Comparison of ENCODE assay signal across 8 mouse cellular contexts in the genomic region with DNA sequence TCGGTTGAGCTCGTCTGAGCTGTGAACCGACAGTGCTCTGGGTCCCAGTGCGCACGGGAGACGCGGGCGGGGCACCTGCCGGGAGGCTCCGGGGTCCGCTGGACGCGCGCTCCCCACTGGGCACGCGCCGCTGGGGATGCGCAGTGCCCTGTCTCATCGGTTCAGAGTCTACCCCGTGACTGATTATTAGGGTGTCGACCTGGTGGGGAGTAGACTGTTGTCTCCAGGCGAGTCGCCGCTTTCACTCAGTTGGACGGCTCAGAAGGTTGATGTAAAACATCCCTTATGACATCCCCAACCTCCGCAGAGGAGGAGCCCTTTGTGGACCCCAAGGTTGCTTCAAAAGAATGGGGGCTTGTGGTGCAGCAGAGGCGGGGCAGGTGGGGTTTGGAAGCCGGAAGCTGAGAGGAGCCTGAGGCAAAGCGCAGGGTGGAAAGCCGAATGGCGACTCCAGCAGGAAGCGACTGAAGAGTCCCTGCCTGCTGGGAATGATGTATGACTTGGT. TPM values are rescaled to one million over a fixed set of nuclear protein-coding genes. Genes with fewer than 3 reads are reported as not detected.
DNase-seq lines count a peak whose midpoint lies in the region; ATAC-seq and TF ChIP-seq lines count a peak whose summit lies in the region.

No protein-coding gene starts in this region.

- DNase-seq in gastrocnemius, postnatal 14 days: peak; percentile 29
- no peak for DNase-seq in gastrocnemius, postnatal 25 days
- DNase-seq in Patski (ENCODE audit: low read depth, low spot score): no peak
- peak; percentile 71 for DNase-seq in kidney, postnatal 10 days
- DNase-seq in lung, postnatal 4 days: peak; percentile 59 to 68
- peak; percentile 44 for DNase-seq in telencephalon, adult 2 months (ENCODE audit: low read depth, low spot score)
- DNase-seq in yolk sac, embryonic 10.5 days (ENCODE audit: low spot score): no peak

- CTCF ChIA-PET in Patski (lab: Charles Lee): no interaction called here

- in situ Hi-C loops in Patski (cut with MboI; ENCODE audit: low pct_unique_long_range_greater_than_20kb): no loop called here

- H3K27me3 ChIP-seq in Patski: no peaks in the 10 kb centered on the region
- H3K27me3 ChIP-seq in forebrain, embryonic 16.5 days (replicated peaks; ENCODE audit: control insufficient read depth, insufficient read depth, low read length): no peaks in the 10 kb centered on the region

- intact Hi-C loops in gastrocnemius, postnatal 14 days (cut with DNase I; ENCODE audit: low total_unique reads): no loop called here

- no peaks in the 10 kb centered on the region for H3K9me3 ChIP-seq in forebrain, embryonic 16.5 days (ENCODE audit: control insufficient read depth, low read length)

- no peaks in the 10 kb centered on the region for H3K36me3 ChIP-seq in forebrain, embryonic 16.5 days (ENCODE audit: control insufficient read depth, insufficient read depth)

- 0% methylated on average over 32 of the region's 32 CpGs for WGBS in forebrain, embryonic 16.5 days

- peak overlapping the region; percentile 92 for H3K27ac ChIP-seq in forebrain, embryonic 16.5 days (ENCODE audit: low read length)

- H3K4me3 ChIP-seq in forebrain, embryonic 16.5 days (replicated peaks; ENCODE audit: low read length): peak overlapping the region; percentile 88

- TF ChIP-seq CTCF in Patski (IDR thresholded peaks at IDR 0.05): no peak

- peak; percentile 9 for ATAC-seq in Patski
- peak; percentile 77 for ATAC-seq in forebrain, embryonic 16.5 days

- H3K9ac ChIP-seq in forebrain, embryonic 16.5 days (replicated peaks; ENCODE audit: low read depth, low read length): peak overlapping the region; percentile 80

- peaks cover 32% of the 10 kb centered on the region for H3K4me1 ChIP-seq in forebrain, embryonic 16.5 days (replicated peaks; ENCODE audit: control insufficient read depth, insufficient read depth, low read length)

- POLR2A ChIA-PET in Patski (lab: Charles Lee): interaction anchor here (1.0 kb wide), 1 partner anchor 9 kb away, joined by 3 read pairs; no protein-coding TSS in a partner anchor

- peak overlapping the region; percentile 69 for H3K4me2 ChIP-seq in forebrain, embryonic 16.5 days (ENCODE audit: low read length)

RNA-seq across cellular contexts. Expression of gene Cdc42bpb, which starts 0.5 kb away (rescaled TPM):
- 10 to 100 TPM; 32.2 to 34.1 TPM for total RNA-seq in gastrocnemius, postnatal 14 days (2021)
- total RNA-seq in gastrocnemius, postnatal 25 days (2021): 10 to 100 TPM; 23.6 to 24.9 TPM
- polyA plus RNA-seq in Patski (2021): 103 TPM
- polyA plus RNA-seq in forebrain, embryonic 16.5 days (2015; fragmentation: Nextera tagmentation; extraction: Ambion mirVana): 33.6 and 39.9 TPM in 2 replicates

RNA-seq across cellular contexts. Expression of gene Lbhd2, which starts 28.6 kb away (rescaled TPM):
- not detected for total RNA-seq in gastrocnemius, postnatal 14 days (2021)
- not detected for total RNA-seq in gastrocnemius, postnatal 25 days (2021)
- polyA plus RNA-seq in Patski (2021): not detected
- polyA plus RNA-seq in forebrain, embryonic 16.5 days (2015; fragmentation: Nextera tagmentation; extraction: Ambion mirVana): 1.3 and 4.5 TPM in 2 replicates

RNA-seq across cellular contexts. Expression of gene Exoc3l4, which starts 38.8 kb away (rescaled TPM):
- 10 to 100 TPM; 12.8 to 23.8 TPM for total RNA-seq in gastrocnemius, postnatal 14 days (2021)
- 1 to 10 TPM; 3.0 to 4.2 TPM for total RNA-seq in gastrocnemius, postnatal 25 days (2021)
- 8.5 TPM for polyA plus RNA-seq in Patski (2021)
- 1.9 and 2.5 TPM in 2 replicates for polyA plus RNA-seq in forebrain, embryonic 16.5 days (2015; fragmentation: Nextera tagmentation; extraction: Ambion mirVana)

Comparison
In these comparisons a context has a peak if more than half of its experiments do, and no peak if none do; other contexts are left out.
1. DNase-seq: peak in gastrocnemius, postnatal 14 days (single experiment), kidney, postnatal 10 days (single experiment), lung, postnatal 4 days (2 of 2) and telencephalon, adult 2 months (single experiment); none in gastrocnemius, postnatal 25 days (single experiment), Patski (single experiment) and yolk sac, embryonic 10.5 days (single experiment).